Mouse (Mus musculus): ENCODE measurements around the gene Atp5g2. TPM values are rescaled to one million over a fixed set of nuclear protein-coding genes. Genes with fewer than 3 reads are reported as not detected.

The Atp5g2 gene
- 16.9 TPM for polyA plus RNA-seq (2017; shearing (Covaris generic))

DNA sequence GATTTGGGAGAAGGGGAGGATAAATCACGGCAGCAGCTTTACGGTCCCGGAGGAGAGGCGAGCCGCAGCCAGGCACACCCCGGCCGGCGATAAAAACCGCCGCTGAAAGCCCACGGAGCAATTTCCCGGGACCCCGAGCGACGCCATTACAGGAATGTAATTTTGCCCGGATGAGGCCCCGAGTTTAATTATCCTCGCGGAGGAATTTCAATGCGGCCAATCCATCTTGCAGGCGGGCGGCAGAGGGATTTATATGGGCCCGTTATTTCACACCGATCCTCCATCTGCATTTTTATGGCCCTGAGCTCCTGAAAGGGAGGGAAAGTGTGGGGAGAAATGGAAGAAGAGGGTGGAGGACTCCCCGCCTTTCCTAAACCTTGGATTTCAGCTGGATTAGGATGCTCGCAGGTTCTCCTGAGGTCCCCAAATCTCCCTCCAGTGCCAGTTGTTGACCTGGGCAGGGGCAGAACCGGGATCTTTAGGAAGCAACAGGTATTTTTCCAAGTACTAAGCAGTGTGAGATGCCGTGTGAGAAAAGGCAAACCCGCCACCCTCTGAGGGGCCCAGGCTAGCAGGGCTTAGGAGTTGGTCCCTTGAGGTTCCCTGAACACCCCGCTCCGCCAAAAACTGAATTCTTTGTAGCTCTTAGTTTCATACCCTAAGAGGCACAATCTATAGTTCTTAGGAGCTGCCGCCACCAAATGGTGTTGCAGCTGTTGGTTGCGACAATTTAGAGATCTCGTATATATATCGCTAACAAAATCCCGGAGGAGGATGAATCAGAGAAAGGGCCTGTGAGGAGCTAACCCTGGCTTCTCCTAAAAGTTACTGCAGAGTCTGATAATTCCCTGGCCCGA, at the start of gene Atp5g2:
Gene Atp5g2, minus strand, starts transcription at position 138 of the 857 bp plus-strand sequence.

GRCm38 (mm10) chr15:102624970-102625686, 47.0 kb downstream of the Atp5g2 start, which contains the start of the genes Gm28047 and Atf7:
Gm28047 (minus strand) TSS chr15:102625067.
Atf7 (minus strand) TSS chr15:102625464.

Other genes with a start within 250 kb of the Atp5g2 start
- 0.78 TPM for gene Amhr2, start 227.0 kb downstream of the Atp5g2 start, polyA plus RNA-seq (2017; shearing (Covaris generic))
- 713 TPM for gene Prr13, start 213.3 kb downstream of the Atp5g2 start, polyA plus RNA-seq (2017; shearing (Covaris generic))
- gene Pcbp2, start 201.8 kb downstream of the Atp5g2 start, polyA plus RNA-seq (2017; shearing (Covaris generic)), result 125 TPM
- not detected for gene Gm10337, start 168.6 kb downstream of the Atp5g2 start, polyA plus RNA-seq (2017; shearing (Covaris generic))
- gene Map3k12, start 155.3 kb downstream of the Atp5g2 start, polyA plus RNA-seq (2017; shearing (Covaris generic)), result 11.6 TPM
- gene Tarbp2, start 154.2 kb downstream of the Atp5g2 start, polyA plus RNA-seq (2017; shearing (Covaris generic)), result 63.5 TPM
- 4.3 TPM for gene Npff, start 147.4 kb downstream of the Atp5g2 start, polyA plus RNA-seq (2017; shearing (Covaris generic))
- gene Gm28047, start 47.3 kb downstream of the Atp5g2 start, polyA plus RNA-seq (2017; shearing (Covaris generic)), result 4.6 TPM
- gene Atf7, start 46.9 kb downstream of the Atp5g2 start, polyA plus RNA-seq (2017; shearing (Covaris generic)), result 46.8 TPM
- gene Calcoco1, start 49.8 kb upstream of the Atp5g2 start, polyA plus RNA-seq (2017; shearing (Covaris generic)), result 52.1 TPM
- gene Hoxc13, start 248.8 kb upstream of the Atp5g2 start, polyA plus RNA-seq (2017; shearing (Covaris generic)), result not detected

All from inflammation-experienced regulatory T-cells, adult 16 weeks (primary cell).